Mouse (Mus musculus): ENCODE measurements around the gene Fcrl5. TPM values are rescaled to one million over a fixed set of nuclear protein-coding genes. Genes with fewer than 3 reads are reported as not detected.
A peak's percentile ranks its signal among the peaks of the same experiment; 100 is the strongest.

The Fcrl5 gene
- total RNA-seq, 2 experiments from 2014 or later, result not detected

GRCm38 (mm10) chr3:87500088-87501055 is 64.8 kb downstream of the Fcrl5 start:
- DNase-seq, result no peak

DNA sequence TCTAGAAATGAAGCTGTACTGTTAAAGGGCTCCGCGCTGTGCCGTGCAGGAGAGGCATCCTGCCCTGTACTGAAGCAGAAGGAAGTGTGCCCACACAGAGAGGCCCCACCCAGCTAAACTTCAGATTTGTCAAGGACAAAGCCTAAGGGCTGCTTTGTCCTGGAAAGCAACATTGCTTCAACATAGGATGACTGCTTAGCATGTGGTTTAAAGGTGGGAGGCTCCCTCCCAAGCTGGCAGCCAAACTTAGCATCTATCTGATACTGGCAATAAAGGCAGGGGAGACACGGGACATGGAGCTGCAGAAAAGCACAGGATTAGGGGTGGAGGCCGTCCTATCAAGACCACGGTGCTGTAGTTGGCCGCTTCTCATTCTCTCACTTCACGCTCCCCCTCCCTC is 65.6 kb downstream of the Fcrl5 start:
- no peak for DNase-seq

DNA sequence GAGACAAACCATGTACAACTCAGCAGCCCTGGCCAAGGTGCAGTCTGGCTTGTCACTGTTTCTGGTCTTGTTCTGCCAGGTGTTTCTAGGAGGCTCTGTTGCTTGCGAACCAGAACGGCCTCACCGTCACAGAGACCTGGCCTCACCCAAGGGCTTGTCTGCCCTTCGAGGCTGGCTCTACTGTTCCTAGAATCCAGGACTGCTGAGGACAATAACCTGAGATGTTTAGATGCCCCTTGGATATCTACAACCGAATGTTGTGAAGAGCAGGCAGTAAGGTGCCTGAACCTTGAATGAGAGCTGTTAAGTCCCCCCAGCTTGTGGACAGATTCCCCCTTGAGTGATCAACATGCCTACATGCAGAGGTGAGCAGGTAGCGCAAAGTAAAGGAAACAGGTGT is 67.2 kb downstream of the Fcrl5 start:
- no peak for DNase-seq

DNA sequence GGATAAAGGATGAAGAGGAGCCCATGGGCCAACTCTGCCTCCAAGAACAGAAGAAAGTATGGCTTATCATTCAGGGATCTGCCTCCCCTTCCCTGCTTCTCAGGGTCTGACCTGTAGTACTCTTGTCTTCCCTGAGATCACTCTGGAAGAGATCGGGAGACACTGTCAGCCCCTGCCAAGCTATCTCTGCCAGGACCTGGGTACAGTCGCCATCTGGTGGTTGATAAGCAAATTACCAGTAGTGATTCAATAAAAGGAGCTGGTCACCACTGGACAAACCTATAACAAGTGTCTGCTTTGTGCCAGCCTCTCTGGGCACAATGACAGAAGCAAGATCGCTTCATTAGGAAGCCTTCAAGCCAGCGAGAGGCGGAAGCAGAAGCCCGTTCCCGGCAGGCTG is 68.8 kb downstream of the Fcrl5 start:
- no peak for DNase-seq

DNA sequence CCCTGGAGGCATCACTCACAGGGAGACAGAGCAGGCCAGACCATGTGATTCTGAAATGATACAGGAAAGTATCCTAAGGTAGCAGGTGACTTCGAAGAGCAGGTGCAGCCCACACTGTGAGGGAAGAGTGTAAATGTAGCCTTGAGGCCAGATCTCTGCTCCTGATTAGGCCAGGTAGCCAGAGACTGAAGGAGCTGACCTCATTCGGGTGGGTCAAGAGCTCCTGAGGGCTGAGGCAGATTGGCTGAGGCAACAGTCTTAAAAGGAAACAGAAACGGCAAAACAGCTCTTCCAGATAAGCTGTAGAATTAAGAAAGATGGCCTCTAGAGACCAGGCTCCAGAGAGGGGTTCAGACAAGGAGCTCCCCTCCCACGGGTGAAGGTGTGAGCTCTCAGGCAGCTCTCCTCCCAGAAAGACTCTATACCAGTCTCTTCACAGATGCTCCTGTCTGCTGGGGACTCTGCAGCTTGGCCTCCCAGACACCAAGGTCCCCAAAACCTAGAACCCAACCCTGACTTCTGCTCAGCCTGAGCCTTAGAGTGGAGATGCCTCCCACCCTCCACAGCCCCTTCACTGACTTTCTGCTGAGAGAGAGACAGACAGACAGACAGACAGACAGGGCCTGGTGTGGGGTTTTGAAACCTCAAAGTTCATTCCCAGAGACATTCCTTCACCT is 69.3 kb downstream of the Fcrl5 start:
- DNase-seq, result no peak

DNA sequence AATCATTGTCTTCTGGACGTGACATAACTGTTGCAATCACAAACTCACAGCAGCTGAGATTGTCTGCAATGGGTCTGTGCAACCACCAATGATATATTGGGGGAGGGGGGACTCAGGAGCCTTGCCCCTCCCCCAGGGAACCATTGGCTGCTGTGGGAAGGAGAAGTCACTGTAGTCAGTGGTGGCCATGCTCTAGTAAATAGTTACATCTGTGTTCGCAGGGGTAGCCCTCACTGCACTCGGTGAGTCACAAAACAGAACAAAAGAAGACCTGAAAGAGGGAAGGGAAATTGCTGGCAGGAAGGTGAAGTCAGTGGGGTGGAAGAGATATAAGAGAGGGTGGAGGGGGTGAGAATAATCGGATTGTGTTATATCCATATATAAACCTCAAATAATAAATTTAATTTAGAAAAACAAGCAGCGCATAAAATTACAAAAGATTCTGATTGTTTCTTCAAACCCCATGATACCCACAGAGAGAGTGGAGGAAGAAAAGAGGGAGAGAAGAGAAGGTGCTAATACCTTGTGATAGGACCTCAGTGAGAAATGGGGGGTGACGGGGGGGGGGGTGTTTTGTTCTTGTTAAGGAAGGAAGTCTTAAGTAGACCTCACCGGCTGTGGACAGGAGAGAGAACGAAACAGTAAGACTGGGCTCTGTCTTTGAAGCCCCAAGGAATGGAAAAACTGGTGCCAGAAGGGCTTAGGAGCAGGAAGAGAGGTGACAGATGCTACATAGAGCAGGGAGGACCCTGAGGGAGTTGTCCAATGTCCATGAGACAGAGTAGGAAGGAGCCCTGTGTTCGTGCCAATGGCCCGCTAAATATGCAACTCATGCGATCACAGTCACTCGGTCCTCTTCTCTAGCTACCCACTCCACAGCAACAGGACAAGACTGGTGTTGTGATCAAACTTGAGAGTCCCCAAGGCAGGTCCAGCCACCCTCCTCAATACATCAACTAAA is 71.2 kb downstream of the Fcrl5 start:
- no peak for DNase-seq

DNA sequence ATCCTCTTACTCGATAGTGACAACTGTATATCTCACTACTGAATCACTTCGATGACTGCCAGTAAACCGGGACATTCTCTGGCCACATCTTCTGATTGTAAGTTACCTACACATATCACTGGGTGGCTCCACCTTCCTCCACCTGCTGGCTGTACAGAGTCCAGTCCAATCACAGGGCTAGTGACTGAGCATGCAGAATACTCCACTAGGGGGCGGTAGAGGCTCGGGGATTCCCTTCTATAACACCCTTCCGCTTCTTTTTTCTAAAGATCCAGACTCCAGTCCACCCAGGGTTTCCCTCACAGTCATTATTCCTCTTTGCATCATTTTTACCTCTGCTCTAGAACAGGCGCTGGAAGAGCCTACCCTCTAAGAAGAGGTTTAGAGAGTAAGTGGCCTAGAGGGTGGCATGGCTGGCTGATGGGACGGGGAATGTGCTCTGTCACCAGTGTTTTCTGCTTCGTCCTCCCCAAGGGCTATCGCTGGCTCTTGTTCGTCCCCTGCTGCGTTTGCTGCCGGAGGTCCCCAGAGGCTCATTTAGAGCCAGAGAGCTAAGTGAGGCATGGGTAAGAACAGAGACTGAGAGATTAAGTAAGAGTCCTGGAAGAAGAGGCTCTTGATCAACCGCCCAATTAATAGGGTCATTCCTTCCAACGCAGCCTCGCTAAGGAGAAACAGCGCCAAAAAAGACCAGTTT is 72.8 kb downstream of the Fcrl5 start:
- peak; percentile 51 for DNase-seq

GRCm38 (mm10) chr3:87509061-87509460 is 73.5 kb downstream of the Fcrl5 start:
- peak; percentile 47 for DNase-seq

GRCm38 (mm10) chr3:87510832-87511231 is 75.3 kb downstream of the Fcrl5 start:
- no peak for DNase-seq

DNA sequence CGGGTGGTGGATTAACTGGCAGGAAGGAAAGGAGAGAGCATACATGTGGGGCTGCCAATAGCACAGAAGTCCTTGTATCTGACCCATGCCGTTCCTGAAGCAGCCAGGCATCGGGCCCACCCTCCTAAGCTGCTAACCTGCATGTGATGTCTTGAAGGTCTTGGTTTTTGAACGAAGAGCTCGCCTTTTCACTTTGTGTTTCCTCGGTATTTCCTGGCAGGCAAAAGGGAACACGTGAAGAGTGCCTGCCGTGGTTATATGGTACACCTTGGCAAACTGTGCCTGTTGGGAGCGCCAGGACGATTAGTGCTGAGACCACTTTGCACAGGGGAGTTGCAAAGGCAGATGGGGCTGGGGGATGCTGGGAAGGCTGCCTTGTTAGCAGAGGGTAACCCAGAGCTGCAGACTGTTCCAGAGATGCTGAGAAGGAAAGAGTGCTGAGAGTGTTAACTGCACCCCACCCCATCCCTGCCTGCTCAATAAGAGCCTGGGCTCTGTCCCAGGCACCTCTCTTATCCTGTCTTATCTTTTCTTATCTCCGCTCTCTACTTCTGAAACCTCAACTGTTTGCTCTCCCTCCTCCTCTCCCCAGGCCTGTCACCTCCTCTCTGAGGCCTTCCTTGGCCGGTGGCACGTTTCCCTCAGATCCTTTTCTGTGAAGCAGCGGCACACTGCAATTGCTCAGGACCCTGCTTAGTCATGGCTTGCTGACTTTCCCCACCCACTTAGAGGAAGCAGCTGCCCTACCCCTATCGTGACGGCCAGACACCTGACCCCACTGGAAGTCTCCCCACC is 76.6 kb downstream of the Fcrl5 start:
- DNase-seq, result no peak

DNA sequence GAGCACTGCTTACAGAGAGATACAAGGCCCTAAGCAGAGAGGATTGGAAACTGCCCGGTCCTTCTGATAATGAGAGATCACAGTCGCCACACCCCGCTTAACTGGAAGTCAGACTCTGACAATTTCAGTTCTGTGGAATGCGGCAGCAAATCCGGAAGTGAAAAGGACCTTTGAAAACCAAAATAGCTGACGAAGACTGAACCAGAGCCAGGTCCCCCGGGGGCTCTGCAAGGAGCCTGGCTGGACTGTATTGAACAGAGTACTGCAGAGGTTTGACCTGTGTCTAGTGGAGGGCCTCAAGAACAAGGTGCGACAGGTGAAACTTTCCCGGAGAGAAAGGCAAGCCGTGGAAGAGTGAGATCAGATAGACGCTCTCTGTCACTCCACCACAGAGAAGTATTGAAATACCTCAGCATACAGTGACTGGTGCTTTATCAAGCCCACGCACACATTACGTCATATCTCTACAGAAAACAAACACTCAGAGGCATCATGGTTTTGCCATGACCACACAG is 80.1 kb downstream of the Fcrl5 start:
- DNase-seq, result no peak

- DNase-seq, result no peak
These were observed 82.9 kb downstream of the Fcrl5 start for GRCm38 (mm10) chr3:87518425-87518824.

GRCm38 (mm10) chr3:87521126-87521525 is 85.6 kb downstream of the Fcrl5 start:
- DNase-seq, result no peak

- no peak for DNase-seq
These were observed 86.3 kb downstream of the Fcrl5 start for GRCm38 (mm10) chr3:87521833-87522232.

DNA sequence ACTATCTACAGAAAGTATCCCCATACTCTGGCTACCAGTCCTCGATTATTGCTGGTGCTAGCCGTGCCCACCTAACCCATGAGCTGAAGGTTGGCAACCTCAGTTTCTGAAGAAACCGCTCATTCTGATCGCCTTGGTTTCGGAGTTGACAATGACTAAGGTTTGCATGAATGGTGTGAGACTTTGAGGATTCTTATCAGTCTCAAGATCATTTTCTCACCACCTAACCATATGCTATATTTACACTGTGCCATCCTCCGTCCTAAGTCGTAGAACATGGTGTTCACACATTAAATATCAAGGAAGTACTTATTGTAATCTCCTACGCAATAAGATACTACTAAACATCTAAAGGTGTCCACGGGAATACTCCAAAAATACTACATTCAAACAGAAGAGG is 88.1 kb downstream of the Fcrl5 start:
- no peak for DNase-seq

DNA sequence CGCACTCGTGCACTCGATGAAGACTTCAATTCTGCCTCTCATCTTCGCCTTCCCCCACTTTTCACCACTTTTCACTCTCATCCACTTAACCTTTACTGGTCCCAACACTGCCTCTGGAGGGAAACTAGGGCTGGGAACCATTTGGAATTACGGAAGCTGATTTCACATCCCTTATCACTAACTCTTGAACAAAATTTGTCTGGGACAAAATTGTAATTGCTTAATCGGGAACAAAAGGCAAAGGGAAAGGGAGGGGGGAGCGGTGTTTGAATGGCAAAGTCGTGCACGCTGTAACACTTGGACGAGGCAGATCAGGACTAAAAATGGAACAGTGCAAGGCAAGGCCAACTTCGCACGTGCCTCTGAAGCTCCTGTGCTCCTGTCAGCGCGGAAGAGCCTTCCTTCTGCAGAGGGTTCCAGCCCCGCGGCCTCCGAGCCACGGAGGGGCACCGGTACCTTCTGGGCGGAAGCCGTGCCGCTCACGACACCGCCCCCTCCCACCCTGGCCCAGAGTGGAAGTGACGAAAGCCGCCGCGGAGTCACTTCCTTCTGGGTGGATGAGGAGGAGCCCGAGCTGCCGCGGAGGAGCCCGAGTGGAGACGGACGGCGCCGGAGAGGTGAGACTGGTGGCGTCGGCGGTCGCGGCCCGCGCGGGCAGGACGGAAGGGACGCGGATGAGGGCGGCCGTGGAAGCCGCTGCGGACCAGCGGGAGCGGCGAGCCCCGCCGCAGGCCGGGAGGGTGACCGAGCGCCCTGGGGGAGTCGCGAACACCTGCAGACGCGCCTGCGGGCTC is 89.7 kb downstream of the Fcrl5 start, which contains the start of gene Etv3:
Gene Etv3 (plus strand): TSS at position 365 of the 794 bp plus-strand sequence.
- DNase-seq, result peak; percentile 88

DNA sequence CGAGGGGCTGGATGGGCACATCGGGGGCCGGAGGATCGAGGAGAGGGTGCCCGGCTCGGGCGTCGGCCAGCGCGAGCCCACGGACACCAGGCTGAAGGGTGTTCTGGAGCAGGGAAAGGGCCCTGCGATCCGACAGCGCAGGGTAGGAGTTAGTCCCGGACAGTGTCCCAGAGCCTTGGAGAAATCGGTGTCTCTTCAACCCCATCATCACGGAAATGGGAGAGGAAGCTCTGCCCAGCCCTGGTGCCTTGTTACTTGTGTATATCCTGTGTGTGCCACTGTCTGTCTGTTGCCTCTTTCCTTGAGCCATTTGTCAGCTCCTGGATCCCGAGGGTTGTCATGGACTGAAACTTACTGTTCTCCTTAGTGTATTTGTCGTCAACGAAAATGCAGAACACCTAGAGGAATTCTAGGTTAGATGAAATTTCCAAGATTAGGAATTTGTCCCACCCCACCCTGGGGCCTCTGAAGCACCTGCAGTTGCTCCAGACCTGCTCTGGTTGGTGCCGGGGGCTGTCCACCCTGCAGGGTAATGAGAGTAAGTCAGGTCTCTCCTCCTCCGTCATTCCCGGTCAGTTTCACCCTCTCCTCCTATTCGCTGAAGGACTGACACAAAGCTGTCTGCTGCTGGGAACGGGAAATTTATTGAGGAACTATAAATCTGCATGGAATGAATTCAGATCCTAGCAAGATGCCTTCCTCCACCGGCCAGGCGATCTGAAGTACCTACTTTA is 90.4 kb downstream of the Fcrl5 start:
- DNase-seq, result no peak

DNA sequence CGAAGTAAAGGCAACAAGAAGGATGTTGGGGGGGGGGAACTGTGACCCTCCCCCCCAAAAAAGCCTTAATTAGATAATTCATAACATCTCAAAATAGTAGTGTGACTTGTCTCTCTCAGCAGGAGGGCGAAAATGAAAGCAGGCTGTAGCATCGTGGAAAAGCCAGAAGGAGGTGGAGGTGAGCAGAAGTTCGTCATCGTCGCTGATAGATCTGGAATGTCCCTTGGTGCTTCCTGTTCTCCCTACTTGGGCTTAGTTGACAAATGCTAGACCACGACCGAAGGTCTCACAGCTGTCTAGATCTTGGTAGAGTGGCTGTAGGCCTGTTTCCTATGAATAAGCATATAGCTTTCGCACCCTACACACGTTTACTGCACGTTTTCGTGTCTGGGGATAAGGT is 91.6 kb downstream of the Fcrl5 start:
- no peak for DNase-seq

DNA sequence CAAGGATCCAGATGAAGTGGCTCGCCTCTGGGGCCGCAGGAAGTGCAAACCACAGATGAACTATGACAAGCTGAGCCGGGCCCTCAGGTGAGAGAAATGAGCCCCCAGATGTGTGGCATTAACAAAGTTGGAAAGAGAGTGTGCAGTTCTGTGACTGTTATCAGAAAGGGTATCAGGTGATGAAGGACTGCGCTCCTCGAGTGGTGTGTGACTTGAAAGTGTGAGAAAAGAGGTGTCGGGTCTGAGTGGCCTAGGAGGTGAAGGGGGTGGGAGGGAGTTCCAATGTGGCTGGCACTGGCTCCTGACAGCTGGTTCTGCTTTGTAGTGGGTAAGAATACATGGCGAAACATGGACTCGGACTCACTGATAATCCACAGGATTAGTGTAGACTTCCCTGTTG is 92.4 kb downstream of the Fcrl5 start:
- DNase-seq, result no peak
